Mouse (Mus musculus) G1E (cell line): Measurements from ENCODE around the gene Actr1b. TPM values are rescaled to one million over a fixed set of nuclear protein-coding genes. Genes with fewer than 3 reads are reported as not detected.

ENCODE experiments used
- ATAC-seq: 2 replicates; pipeline ENCODE4 v1.8.0; 2016; ENCODE audit warnings: mild to moderate bottlenecking; ENCODE audit not compliant: insufficient number of reproducible peaks, poor library complexity, low FRiP score, severe bottlenecking; ENCODE audit errors: extremely low read depth
- DNase-seq: peaks from one replicate; pipeline ENCODE4 v3.0.0; 2012; ENCODE audit warnings: low spot score
- H3K27me3 ChIP-seq: 2 replicates; pipeline ENCODE4 v1.6.1; 2012; ENCODE audit warnings: mild to moderate bottlenecking, low read length, inconsistent platforms; ENCODE audit not compliant: insufficient read depth
- H3K36me3 ChIP-seq: replicated peaks from 2 replicates; pipeline ENCODE3; 2012; ENCODE audit warnings: mild to moderate bottlenecking, inconsistent platforms
- H3K4me1 ChIP-seq: 2 replicates; pipeline ENCODE4 v1.6.1; 2012; ENCODE audit warnings: low read depth, low read length, inconsistent platforms, mixed read lengths; ENCODE audit not compliant: insufficient read depth
- H3K4me3 ChIP-seq: 2 replicates; pipeline ENCODE4 v1.5.1; 2012; ENCODE audit warnings: low read depth, mild to moderate bottlenecking, inconsistent platforms, low read length, moderate library complexity, mixed read lengths
- H3K9me3 ChIP-seq: replicated peaks from 2 replicates; pipeline ENCODE4 v1.6.1; 2012; ENCODE audit warnings: inconsistent platforms
- CTCF ChIP-seq: IDR thresholded peaks from 2 replicates; pipeline ENCODE4 v1.5.1; 2012; ENCODE audit warnings: low read depth, low read length, inconsistent platforms, mixed read lengths
- GATA1 ChIP-seq: IDR thresholded peaks from 2 replicates; pipeline ENCODE4 v1.6.1; 2012; ENCODE audit warnings: borderline replicate concordance, low read length, inconsistent platforms, mixed read lengths
- GATA2 ChIP-seq: IDR thresholded peaks from 2 replicates; pipeline ENCODE4 v1.6.1; 2012; ENCODE audit warnings: low read depth, low read length, inconsistent platforms, borderline replicate concordance
- POLR2AphosphoS5 ChIP-seq: IDR thresholded peaks from 2 replicates; pipeline ENCODE4 v1.6.1; 2012; ENCODE audit warnings: low read depth, low read length, inconsistent platforms; ENCODE audit not compliant: insufficient replicate concordance
- TAL1 ChIP-seq: conservative IDR thresholded peaks from 2 replicates; pipeline ENCODE4 v1.6.1; 2012; ENCODE audit warnings: low read depth, low read length, inconsistent platforms, mixed read lengths
- polyA plus RNA-seq: library from polyadenylated mRNA; stranded (reverse); fragments of >175 nt; gene quantifications from 2 replicates; pipeline ENCODE4 v1.2.3, GENCODE M21; 2012
- total RNA-seq, 2 experiments: library from RNA; stranded (forward) in 1 of 2; stranded (reverse) in 1 of 2; fragments of 200-1000 nt in 1 of 2; fragments of >200 nt in 1 of 2; fragmentation: Nextera tagmentation in 1 of 2; gene quantifications; 2 replicates each; pipeline ENCODE4 v1.2.3; 2014 to 2017

Gene Actr1b
- 50.8 and 54.1 TPM in 2 replicates for total RNA-seq (2014; fragmentation: Nextera tagmentation)
- 87.4 and 94.2 TPM in 2 replicates for total RNA-seq (2017)
- polyA plus RNA-seq, result 66.2 and 68.0 TPM in 2 replicates

- H3K4me1 ChIP-seq, result peaks cover 5% of the 10 kb centered on the region; the same call in 1 of the 2 replicates
- no peaks in the 10 kb centered on the region for H3K36me3 ChIP-seq
- H3K4me3 ChIP-seq, result no peak within 1 kb of the TSS
- TF ChIP-seq TAL1, result no peak
- TF ChIP-seq GATA2, result no peak
- no peak for TF ChIP-seq GATA1
- TF ChIP-seq POLR2AphosphoS5, result no peak
- no peak for TF ChIP-seq CTCF
- ATAC-seq, result no peak
- H3K9me3 ChIP-seq, result peaks cover 12% of the 10 kb centered on the region
- no peak for DNase-seq
- peaks cover 39% of the 10 kb centered on the region for H3K27me3 ChIP-seq
Measured at GRCm38 (mm10) chr1:36714311-36714710, at the start of gene Actr1b. Gene Actr1b, minus strand, starts transcription at chr1:36714422.

DNA sequence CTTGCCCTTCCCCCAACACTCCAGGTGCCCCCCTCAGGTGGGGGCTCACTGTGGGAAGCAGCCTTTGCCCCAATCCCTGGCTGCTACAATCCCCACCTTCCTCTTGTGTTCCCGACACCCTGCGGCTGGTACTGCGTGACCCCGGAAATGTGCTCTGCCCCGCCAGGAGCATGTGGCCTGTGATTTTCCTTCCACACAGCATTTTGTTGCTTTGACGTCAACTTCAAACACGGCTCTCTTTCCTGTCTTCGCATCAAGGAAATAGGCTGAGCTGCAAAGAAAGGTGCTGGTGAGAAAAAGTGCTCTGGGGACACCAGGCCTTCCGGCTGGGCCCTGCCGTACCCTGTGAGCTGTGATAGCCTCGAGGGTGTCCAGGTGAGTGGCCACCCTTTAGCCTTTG, 47.3 kb upstream of the Actr1b start, which contains the start of gene Zap70:
Gene Zap70, plus strand, starts transcription at position 231 of the 400 bp plus-strand sequence.
- no peak for TF ChIP-seq CTCF
- H3K4me1 ChIP-seq, result no peaks in the 10 kb centered on the region; the same call in 1 of the 2 replicates
- no peak for ATAC-seq

GRCm38 (mm10) chr1:36761061-36761460, 46.8 kb upstream of the Actr1b start:
- no peak overlapping the region for H3K4me3 ChIP-seq
- TF ChIP-seq GATA2, result no peak
- TF ChIP-seq POLR2AphosphoS5, result no peak
- TF ChIP-seq TAL1, result no peak
- no peak for TF ChIP-seq CTCF
- TF ChIP-seq GATA1, result no peak
- ATAC-seq, result no peak

More for the DNA sequence above, 47.3 kb upstream of the Actr1b start, which contains the start of gene Zap70:
- no peaks in the 10 kb centered on the region for H3K36me3 ChIP-seq
- peaks cover 34% of the 10 kb centered on the region for H3K27me3 ChIP-seq
- no peak for DNase-seq
- H3K9me3 ChIP-seq, result no peaks in the 10 kb centered on the region
- H3K4me3 ChIP-seq, result no peak within 1 kb of the TSS

GRCm38 (mm10) chr1:36760401-36760800, 46.2 kb upstream of the Actr1b start:
- ATAC-seq (no peak), DNase-seq (no peak)
- H3K27me3 ChIP-seq, result peaks cover 29% of the 10 kb centered on the region
- no peaks in the 10 kb centered on the region for H3K9me3 ChIP-seq
- no peaks in the 10 kb centered on the region; the same call in 1 of the 2 replicates for H3K4me1 ChIP-seq
- no peak overlapping the region for H3K4me3 ChIP-seq
- TF ChIP-seq CTCF (no peak), TAL1 (no peak), GATA1 (no peak), GATA2 (no peak), POLR2AphosphoS5 (no peak)
- H3K36me3 ChIP-seq, result no peaks in the 10 kb centered on the region

More at GRCm38 (mm10) chr1:36761061-36761460, 46.8 kb upstream of the Actr1b start:
- DNase-seq, result no peak
- Histone ChIP-seq H3K27me3 (peaks cover 33% of the 10 kb centered on the region), H3K36me3 (no peaks in the 10 kb centered on the region), H3K9me3 (no peaks in the 10 kb centered on the region), H3K4me1 (no peaks in the 10 kb centered on the region; the same call in 1 of the 2 replicates)

- TF ChIP-seq TAL1, result no peak
- no peak for TF ChIP-seq GATA1
- no peak for TF ChIP-seq POLR2AphosphoS5
- no peak for TF ChIP-seq GATA2
- no peak for TF ChIP-seq CTCF
- ATAC-seq (no peak), DNase-seq (no peak)
- no peaks in the 10 kb centered on the region for H3K9me3 ChIP-seq
- no peaks in the 10 kb centered on the region for H3K36me3 ChIP-seq
- H3K27me3 ChIP-seq, result peaks cover 27% of the 10 kb centered on the region
- H3K4me1 ChIP-seq, result no peaks in the 10 kb centered on the region; the same call in 1 of the 2 replicates
- H3K4me3 ChIP-seq, result no peak overlapping the region
Measured at GRCm38 (mm10) chr1:36759076-36759475, 44.9 kb upstream of the Actr1b start.

DNA sequence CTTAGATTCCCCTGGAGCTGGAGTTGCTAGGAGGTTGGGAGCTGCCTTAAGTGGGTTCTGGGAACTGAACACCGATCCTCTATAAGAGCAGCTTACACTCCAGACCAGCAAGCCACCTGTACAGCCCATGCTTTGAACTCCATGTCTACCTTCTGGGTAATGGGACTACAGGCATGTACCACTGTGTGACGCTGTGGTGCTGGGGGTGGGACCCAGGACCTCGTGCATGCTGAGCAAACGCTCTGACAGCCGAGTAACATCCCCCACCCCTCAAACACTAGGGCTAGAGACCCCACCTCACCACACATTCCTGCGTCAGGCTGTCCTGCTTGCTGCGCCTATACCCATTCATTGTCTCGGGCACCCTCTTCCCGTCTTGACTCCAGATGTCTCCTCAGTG, 44.3 kb upstream of the Actr1b start:
- Histone ChIP-seq H3K4me3 (no peak overlapping the region), H3K36me3 (no peaks in the 10 kb centered on the region), H3K4me1 (no peaks in the 10 kb centered on the region; the same call in 1 of the 2 replicates), H3K27me3 (peaks cover 26% of the 10 kb centered on the region; the same call in 1 of the 2 replicates), H3K9me3 (no peaks in the 10 kb centered on the region)
- DNase-seq (no peak), ATAC-seq (no peak)
- TF ChIP-seq GATA1, result no peak
- no peak for TF ChIP-seq GATA2
- TF ChIP-seq CTCF, result no peak
- TF ChIP-seq TAL1, result no peak
- TF ChIP-seq POLR2AphosphoS5, result no peak
